Mouse (Mus musculus) liver, embryonic 11.5 days (tissue): ENCODE results near the gene Ccdc57. TPM values are rescaled to one million over a fixed set of nuclear protein-coding genes. Genes with fewer than 3 reads are reported as not detected.

Experiments used
- ATAC-seq: fragments of 200-750 bp; cut with Nextera tagmentation; replicated peaks from 2 replicates; pipeline ENCODE4 v1.8.0; 2017; ENCODE audit warnings: moderate number of reproducible peaks, mild to moderate bottlenecking, moderate TSS enrichment, moderate library complexity; ENCODE audit not compliant: low FRiP score
- DNase-seq: peaks from one replicate; pipeline ENCODE4 v3.0.0-alpha.2; 2017; ENCODE audit warnings: low spot score
- H3K27ac ChIP-seq: fragments of 300-500 bp; sonication (generic); 2 replicates; pipeline ENCODE4 v1.5.1; 2014; ENCODE audit warnings: mild to moderate bottlenecking, low read depth, low read length, control low read depth
- H3K27me3 ChIP-seq: fragments of 300-500 bp; sonication (generic); replicated peaks from 2 replicates; pipeline ENCODE4 v1.6.1; 2014; ENCODE audit warnings: low read length, mixed read lengths; ENCODE audit not compliant: control insufficient read depth, insufficient read depth
- H3K36me3 ChIP-seq: fragments of 300-500 bp; sonication (generic); 2 replicates; pipeline ENCODE4 v1.6.1; 2014; ENCODE audit warnings: mild to moderate bottlenecking, low read length, moderate library complexity, mixed read lengths; ENCODE audit not compliant: control insufficient read depth, insufficient read depth
- H3K4me1 ChIP-seq: fragments of 300-500 bp; sonication (generic); replicated peaks from 2 replicates; pipeline ENCODE4 v1.6.1; 2014; ENCODE audit warnings: low read length, mixed read lengths; ENCODE audit not compliant: control insufficient read depth, insufficient read depth
- H3K4me2 ChIP-seq: fragments of 300-500 bp; sonication (generic); 2 replicates; pipeline ENCODE4 v1.6.1; 2014; ENCODE audit warnings: mild to moderate bottlenecking, control low read depth, moderate library complexity
- H3K4me3 ChIP-seq: fragments of 300-500 bp; sonication (generic); 2 replicates; pipeline ENCODE4 v1.5.1; 2014; ENCODE audit warnings: low read depth, low read length, control low read depth
- H3K9ac ChIP-seq: fragments of 300-500 bp; sonication (generic); 2 replicates; pipeline ENCODE4 v1.6.1; 2014; ENCODE audit warnings: low read depth, low read length, control low read depth
- H3K9me3 ChIP-seq: fragments of 300-500 bp; sonication (generic); 2 replicates; pipeline ENCODE4 v1.6.1; 2016; ENCODE audit warnings: low read length, inconsistent platforms, mixed read lengths; ENCODE audit not compliant: control insufficient read depth
- WGBS: fragments of 180-500 bp; shearing (Covaris S2); extraction: QIAGEN DNeasy Blood & Tissue Kit; methylation state at CpG from one replicate; pipeline ENCODE4 v1.1.7; 2014; 5-methylcytosine and 5-hydroxymethylcytosine counted together
- polyA plus RNA-seq: library from polyadenylated mRNA; unstranded; fragments of >200 nt; fragmentation: Nextera tagmentation; extraction: Ambion mirVana; gene quantifications from 2 replicates; pipeline ENCODE4 v1.2.1, GENCODE M21; 2014

Ccdc57 gene
- polyA plus RNA-seq, 1 experiment from 2014 or later: 4.7 TPM

- H3K4me1 ChIP-seq: no peaks in the 10 kb centered on the region
- 86% methylated on average over 4 of the region's 4 CpGs for WGBS
- DNase-seq (no peak), ATAC-seq (no peak)
- H3K4me3 ChIP-seq: no peak overlapping the region
- no peaks in the 10 kb centered on the region for H3K27me3 ChIP-seq
- no peak overlapping the region for H3K27ac ChIP-seq
- peaks cover 76% of the 10 kb centered on the region for H3K36me3 ChIP-seq
- H3K9me3 ChIP-seq: no peaks in the 10 kb centered on the region
- no peak overlapping the region for H3K9ac ChIP-seq
- no peak overlapping the region for H3K4me2 ChIP-seq
Observed at GRCm38 (mm10) chr11:120965587-120965986, 32.9 kb upstream of the Ccdc57 start.

- Histone ChIP-seq H3K4me2 (no peak overlapping the region), H3K9me3 (no peaks in the 10 kb centered on the region), H3K27ac (no peak overlapping the region), H3K4me1 (peaks cover 2% of the 10 kb centered on the region), H3K27me3 (no peaks in the 10 kb centered on the region), H3K36me3 (peaks cover 69% of the 10 kb centered on the region), H3K4me3 (no peak overlapping the region), H3K9ac (no peak overlapping the region)
- 88% methylated on average over 10 of the region's 10 CpGs for WGBS
- ATAC-seq (no peak), DNase-seq (no peak)
Observed at GRCm38 (mm10) chr11:120964195-120965157, 31.8 kb upstream of the Ccdc57 start.

- no peak overlapping the region for H3K4me3 ChIP-seq
- no peak overlapping the region for H3K4me2 ChIP-seq
- peaks cover 13% of the 10 kb centered on the region for H3K4me1 ChIP-seq
- H3K9ac ChIP-seq: no peak overlapping the region
- peaks cover 70% of the 10 kb centered on the region for H3K36me3 ChIP-seq
- 92% methylated on average over 7 of the region's 7 CpGs for WGBS
- no peaks in the 10 kb centered on the region for H3K9me3 ChIP-seq
- H3K27ac ChIP-seq: no peak overlapping the region
- DNase-seq (no peak), ATAC-seq (no peak)
- H3K27me3 ChIP-seq: no peaks in the 10 kb centered on the region
Observed at GRCm38 (mm10) chr11:120962909-120963308, 30.2 kb upstream of the Ccdc57 start.

- WGBS: 89% methylated on average over 13 of the region's 13 CpGs
- peaks cover 17% of the 10 kb centered on the region for H3K4me1 ChIP-seq
Observed at GRCm38 (mm10) chr11:120962050-120962771, 29.5 kb upstream of the Ccdc57 start.

GRCm38 (mm10) chr11:120961594-120961993, 28.9 kb upstream of the Ccdc57 start:
- no peak overlapping the region for H3K27ac ChIP-seq
- ATAC-seq: 0 out of 2 replicates have a peak, but pooled peaks have one; percentile 14
- H3K9me3 ChIP-seq: no peaks in the 10 kb centered on the region
- H3K9ac ChIP-seq: no peak overlapping the region
- peaks cover 72% of the 10 kb centered on the region for H3K36me3 ChIP-seq
- H3K27me3 ChIP-seq: no peaks in the 10 kb centered on the region
- H3K4me2 ChIP-seq: no peak overlapping the region
- peaks cover 22% of the 10 kb centered on the region for H3K4me1 ChIP-seq
- 81% methylated on average over 7 of the region's 7 CpGs for whole genome bisulfite sequencing
- DNase-seq: no peak
- no peak overlapping the region for H3K4me3 ChIP-seq

More at GRCm38 (mm10) chr11:120962050-120962771, 29.5 kb upstream of the Ccdc57 start:
- Histone ChIP-seq H3K27ac (no peak overlapping the region), H3K27me3 (no peaks in the 10 kb centered on the region), H3K4me2 (no peak overlapping the region), H3K4me3 (no peak overlapping the region), H3K9ac (no peak overlapping the region), H3K36me3 (peaks cover 70% of the 10 kb centered on the region), H3K9me3 (no peaks in the 10 kb centered on the region)
- DNase-seq (no peak), ATAC-seq (0 out of 2 replicates have a peak, but pooled peaks have one; percentile 5)

GRCm38 (mm10) chr11:120960248-120960647, 27.6 kb upstream of the Ccdc57 start:
- Histone ChIP-seq H3K4me1 (peaks cover 24% of the 10 kb centered on the region), H3K27me3 (no peaks in the 10 kb centered on the region), H3K4me2 (no peak overlapping the region), H3K27ac (no peak overlapping the region), H3K9ac (no peak overlapping the region), H3K9me3 (no peaks in the 10 kb centered on the region), H3K4me3 (no peak overlapping the region), H3K36me3 (peaks cover 72% of the 10 kb centered on the region)
- ATAC-seq (no peak), DNase-seq (no peak)
- 64% methylated on average over 1 of the region's 1 CpGs for WGBS

GRCm38 (mm10) chr11:120959564-120959963, 26.9 kb upstream of the Ccdc57 start:
- peaks cover 72% of the 10 kb centered on the region for H3K36me3 ChIP-seq
- WGBS: 63% methylated on average over 3 of the region's 3 CpGs

GRCm38 (mm10) chr11:120959066-120959465, 26.4 kb upstream of the Ccdc57 start:
- Histone ChIP-seq H3K36me3 (peaks cover 70% of the 10 kb centered on the region), H3K4me3 (no peak overlapping the region), H3K9me3 (no peaks in the 10 kb centered on the region), H3K4me1 (peaks cover 29% of the 10 kb centered on the region), H3K9ac (no peak overlapping the region), H3K27ac (peak overlapping the region; percentile 52), H3K27me3 (no peaks in the 10 kb centered on the region), H3K4me2 (no peak overlapping the region)
- ATAC-seq (0 out of 2 replicates have a peak, but pooled peaks have one; percentile 2), DNase-seq (no peak)
- whole genome bisulfite sequencing: 86% methylated on average over 18 of the region's 18 CpGs

More at GRCm38 (mm10) chr11:120959564-120959963, 26.9 kb upstream of the Ccdc57 start:
- DNase-seq (no peak), ATAC-seq (peak; percentile 37)
- no peak overlapping the region for H3K27ac ChIP-seq
- H3K9ac ChIP-seq: no peak overlapping the region
- no peaks in the 10 kb centered on the region for H3K9me3 ChIP-seq
- no peak overlapping the region for H3K4me3 ChIP-seq
- peaks cover 29% of the 10 kb centered on the region for H3K4me1 ChIP-seq
- no peak overlapping the region for H3K4me2 ChIP-seq
- no peaks in the 10 kb centered on the region for H3K27me3 ChIP-seq
